Mouse (Mus musculus) neural tube, embryonic 11.5 days (tissue): Measurements from ENCODE around the gene Mad1l1. TPM values are rescaled to one million over a fixed set of nuclear protein-coding genes. Genes with fewer than 3 reads are reported as not detected.
A peak's percentile ranks its signal among the peaks of the same experiment; 100 is the strongest.

Experiments
- ATAC-seq: fragments of 200-750 bp; cut with Nextera tagmentation; 2 replicates; pipeline ENCODE4 v1.8.0; 2017; ENCODE audit warnings: moderate number of reproducible peaks, mild to moderate bottlenecking, moderate TSS enrichment, moderate library complexity; ENCODE audit not compliant: insufficient read depth, low FRiP score, low TSS enrichment
- DNase-seq: peaks from one replicate; pipeline ENCODE4 v3.0.0-alpha.2; 2015; ENCODE audit warnings: low spot score
- H3K27ac ChIP-seq: fragments of 300-500 bp; sonication (generic); 2 replicates; pipeline ENCODE4 v1.5.1; 2014; ENCODE audit warnings: low read depth, mild to moderate bottlenecking, low read length
- H3K27me3 ChIP-seq: fragments of 300-500 bp; sonication (generic); 2 replicates; pipeline ENCODE4 v1.6.1; 2014; ENCODE audit warnings: mild to moderate bottlenecking, low read length, mixed read lengths; ENCODE audit not compliant: control insufficient read depth, insufficient read depth
- H3K36me3 ChIP-seq: fragments of 300-500 bp; sonication (generic); 2 replicates; pipeline ENCODE4 v1.6.1; 2014; ENCODE audit warnings: mild to moderate bottlenecking, low read length, moderate library complexity, mixed read lengths; ENCODE audit not compliant: control insufficient read depth, insufficient read depth
- H3K4me1 ChIP-seq: fragments of 300-500 bp; sonication (generic); 2 replicates; pipeline ENCODE4 v1.6.1; 2014; ENCODE audit warnings: low read length, mixed read lengths; ENCODE audit not compliant: control insufficient read depth, insufficient read depth
- H3K4me2 ChIP-seq: fragments of 300-500 bp; sonication (generic); 2 replicates; pipeline ENCODE4 v1.6.1; 2014; ENCODE audit warnings: low read depth, mild to moderate bottlenecking, moderate library complexity
- H3K4me3 ChIP-seq: fragments of 300-500 bp; sonication (generic); 2 replicates; pipeline ENCODE4 v1.5.1; 2014; ENCODE audit warnings: low read depth, low read length
- H3K9ac ChIP-seq: fragments of 300-500 bp; sonication (generic); 2 replicates; pipeline ENCODE4 v1.6.1; 2014; ENCODE audit warnings: mild to moderate bottlenecking, low read length
- H3K9me3 ChIP-seq: fragments of 300-500 bp; sonication (generic); 2 replicates; pipeline ENCODE4 v1.6.1; 2016; ENCODE audit warnings: low read length; ENCODE audit not compliant: control insufficient read depth
- WGBS: fragments of 180-500 bp; shearing (Covaris S2); extraction: QIAGEN DNeasy Blood & Tissue Kit; methylation state at CpG from one replicate; pipeline ENCODE4 v1.1.7; 2014; 5-methylcytosine and 5-hydroxymethylcytosine counted together
- polyA plus RNA-seq: library from polyadenylated mRNA; unstranded; fragments of >200 nt; fragmentation: Nextera tagmentation; extraction: Ambion mirVana; gene quantifications from 2 replicates; pipeline ENCODE4 v1.2.1, GENCODE M21; 2014

The Mad1l1 gene
- polyA plus RNA-seq, 1 experiment from 2014 or later, result 51.9 TPM

DNA sequence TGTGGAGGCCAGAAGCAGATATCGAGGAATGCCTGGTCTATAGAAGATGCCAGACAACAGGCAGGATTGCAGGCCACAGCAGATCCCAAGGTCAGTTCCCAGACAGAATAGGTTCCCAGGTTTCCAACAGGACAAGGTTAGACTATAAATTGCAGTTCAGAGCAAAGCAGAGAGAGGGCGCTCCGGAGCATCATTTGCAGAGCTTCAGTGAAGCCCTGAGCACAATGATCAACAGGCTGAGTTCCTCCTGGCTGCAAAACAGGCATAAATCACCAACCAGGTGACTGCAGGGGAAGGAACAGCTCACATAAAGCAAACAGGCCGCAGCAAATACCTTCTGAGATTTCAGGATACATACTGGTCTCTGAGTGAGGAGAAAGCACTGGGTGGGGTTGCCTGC is 123.6 kb downstream of the Mad1l1 start:
- no peak for ATAC-seq
- no peaks in the 10 kb centered on the region for H3K36me3 ChIP-seq
- H3K27ac ChIP-seq, result no peak overlapping the region
- no peaks in the 10 kb centered on the region; the same call in 1 of the 2 replicates for H3K4me1 ChIP-seq
- no peaks in the 10 kb centered on the region for H3K27me3 ChIP-seq
- peak; percentile 69 for DNase-seq
- H3K4me3 ChIP-seq, result no peak overlapping the region
- no peak overlapping the region for H3K4me2 ChIP-seq
- no peak overlapping the region for H3K9ac ChIP-seq
- H3K9me3 ChIP-seq, result no peaks in the 10 kb centered on the region
- WGBS, result 31% methylated on average over 4 of the region's 4 CpGs

GRCm38 (mm10) chr5:140196446-140196845 is 124.9 kb downstream of the Mad1l1 start:
- H3K27me3 ChIP-seq, result no peaks in the 10 kb centered on the region
- WGBS, result 88% methylated on average over 3 of the region's 3 CpGs

DNA sequence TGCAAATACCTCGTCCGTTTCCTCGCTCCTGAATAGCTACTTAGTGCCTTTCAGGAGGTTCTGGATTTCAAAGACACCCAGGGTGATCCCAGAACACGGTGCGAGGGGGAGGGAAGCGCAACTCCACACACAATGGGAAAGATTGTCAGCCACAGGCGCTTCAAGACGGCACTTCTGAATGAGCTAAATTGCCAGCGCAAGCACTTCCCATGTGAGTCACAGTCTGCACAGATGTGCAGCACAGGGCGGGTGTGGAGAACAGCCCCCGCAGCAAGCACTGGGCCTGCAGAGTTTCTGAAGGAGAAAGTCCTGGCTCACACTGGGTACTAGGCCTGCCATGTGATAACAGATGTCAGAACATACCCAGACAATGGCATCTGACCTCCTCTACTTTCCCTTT is 127.2 kb downstream of the Mad1l1 start:
- H3K9me3 ChIP-seq, result no peaks in the 10 kb centered on the region
- no peak overlapping the region for H3K4me2 ChIP-seq
- ATAC-seq (no peak), DNase-seq (no peak)
- no peak overlapping the region for H3K27ac ChIP-seq
- H3K4me3 ChIP-seq, result no peak overlapping the region
- 61% methylated on average over 11 of the region's 11 CpGs for WGBS
- H3K27me3 ChIP-seq, result no peaks in the 10 kb centered on the region
- H3K36me3 ChIP-seq, result no peaks in the 10 kb centered on the region
- H3K9ac ChIP-seq, result no peak overlapping the region
- H3K4me1 ChIP-seq, result no peaks in the 10 kb centered on the region; the same call in 1 of the 2 replicates

More at GRCm38 (mm10) chr5:140196446-140196845, 124.9 kb downstream of the Mad1l1 start:
- ATAC-seq (no peak), DNase-seq (no peak)
- Histone ChIP-seq H3K4me1 (no peaks in the 10 kb centered on the region; the same call in 1 of the 2 replicates), H3K4me2 (no peak overlapping the region), H3K9ac (no peak overlapping the region), H3K36me3 (no peaks in the 10 kb centered on the region), H3K27ac (no peak overlapping the region), H3K9me3 (no peaks in the 10 kb centered on the region), H3K4me3 (no peak overlapping the region)

- H3K36me3 ChIP-seq, result no peaks in the 10 kb centered on the region
- no peak overlapping the region for H3K27ac ChIP-seq
- ATAC-seq (no peak), DNase-seq (no peak)
- H3K9ac ChIP-seq, result no peak overlapping the region
- H3K9me3 ChIP-seq, result no peaks in the 10 kb centered on the region
- no peak overlapping the region for H3K4me2 ChIP-seq
- H3K27me3 ChIP-seq, result no peaks in the 10 kb centered on the region
- no peaks in the 10 kb centered on the region; the same call in 1 of the 2 replicates for H3K4me1 ChIP-seq
- H3K4me3 ChIP-seq, result no peak overlapping the region
- 64% methylated on average over 4 of the region's 4 CpGs for WGBS
These were observed 129.8 kb downstream of the Mad1l1 start for GRCm38 (mm10) chr5:140191539-140191938.

- WGBS, result 93% methylated on average over 4 of the region's 4 CpGs
- H3K4me3 ChIP-seq, result no peak overlapping the region
- no peak for DNase-seq
- H3K9ac ChIP-seq, result no peak overlapping the region
- H3K4me2 ChIP-seq, result no peak overlapping the region
- H3K4me1 ChIP-seq, result no peaks in the 10 kb centered on the region
- H3K27ac ChIP-seq, result no peak overlapping the region
- no peaks in the 10 kb centered on the region for H3K27me3 ChIP-seq
- H3K36me3 ChIP-seq, result no peaks in the 10 kb centered on the region
- no peaks in the 10 kb centered on the region for H3K9me3 ChIP-seq
- ATAC-seq, result no peak
These were observed 135.0 kb downstream of the Mad1l1 start for GRCm38 (mm10) chr5:140186351-140186750.

DNA sequence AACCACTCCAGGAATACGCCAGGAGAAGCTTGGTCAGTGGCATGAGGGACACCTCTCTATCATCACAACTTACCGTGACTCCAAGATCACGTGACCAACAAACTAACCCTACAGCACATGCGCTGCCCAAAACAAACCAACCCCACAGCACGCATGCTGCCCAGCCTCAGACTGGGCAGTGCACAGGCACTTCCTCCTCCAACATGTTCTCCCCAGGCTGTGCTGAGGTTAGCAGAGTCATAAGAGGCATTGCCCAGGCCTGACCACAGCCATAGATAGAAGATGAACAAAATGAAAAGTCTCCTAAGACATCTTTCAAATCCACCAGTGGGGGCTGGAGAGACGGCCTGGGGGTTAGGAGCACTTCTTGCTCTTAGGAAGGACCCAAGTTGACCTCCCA is 135.6 kb downstream of the Mad1l1 start:
- H3K27me3 ChIP-seq, result no peaks in the 10 kb centered on the region
- no peak overlapping the region for H3K4me3 ChIP-seq
- 95% methylated on average over 6 of the region's 6 CpGs for WGBS
- ATAC-seq (no peak), DNase-seq (no peak)
- no peaks in the 10 kb centered on the region for H3K36me3 ChIP-seq
- H3K4me2 ChIP-seq, result no peak overlapping the region
- H3K9me3 ChIP-seq, result no peaks in the 10 kb centered on the region
- H3K27ac ChIP-seq, result no peak overlapping the region
- no peaks in the 10 kb centered on the region for H3K4me1 ChIP-seq
- H3K9ac ChIP-seq, result no peak overlapping the region

DNA sequence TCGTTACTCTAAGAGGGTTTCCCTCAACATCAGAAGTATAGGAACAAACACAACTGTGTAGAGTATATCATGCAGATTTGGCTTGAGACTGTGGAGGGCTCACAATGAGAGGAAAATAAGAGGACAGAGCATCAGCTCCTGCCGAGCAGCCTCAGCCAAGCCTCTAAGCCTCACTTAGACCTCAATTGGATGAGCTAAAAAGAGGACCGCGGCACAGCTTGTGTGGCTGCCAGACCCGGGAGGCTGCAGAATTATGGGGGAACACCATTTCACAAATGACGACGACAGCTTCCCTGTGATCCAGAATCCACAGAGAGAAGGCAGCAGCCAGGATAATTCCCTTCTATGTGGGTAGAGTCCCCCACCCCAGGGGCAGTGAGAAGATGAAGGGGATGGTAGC is 138.0 kb downstream of the Mad1l1 start:
- Histone ChIP-seq H3K9ac (no peak overlapping the region), H3K4me1 (no peaks in the 10 kb centered on the region), H3K9me3 (no peaks in the 10 kb centered on the region), H3K27ac (no peak overlapping the region), H3K4me2 (no peak overlapping the region), H3K27me3 (no peaks in the 10 kb centered on the region), H3K36me3 (no peaks in the 10 kb centered on the region), H3K4me3 (no peak overlapping the region)
- DNase-seq (no peak), ATAC-seq (no peak)
- 91% methylated on average over 7 of the region's 7 CpGs for WGBS

DNA sequence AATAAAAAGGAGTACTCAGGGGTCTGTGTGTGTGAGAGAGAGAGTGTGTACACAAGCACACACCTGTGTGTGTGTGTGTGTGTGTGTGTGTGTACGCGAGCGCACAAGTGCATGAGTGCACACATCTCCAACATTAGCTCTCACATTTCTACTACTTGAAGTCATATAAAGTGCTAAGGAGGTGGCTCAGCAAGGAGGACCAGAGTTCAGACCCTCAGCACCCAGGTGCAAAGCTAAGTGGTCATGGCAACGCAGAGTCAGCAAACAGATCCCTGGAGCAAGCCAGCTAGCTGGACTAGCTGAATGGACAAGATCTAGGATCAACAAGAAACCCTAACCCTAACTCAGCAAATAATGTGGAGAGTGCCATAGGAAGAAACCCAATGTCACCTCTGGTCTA is 139.0 kb downstream of the Mad1l1 start:
- WGBS, result 95% methylated on average over 4 of the region's 4 CpGs
- Histone ChIP-seq H3K9ac (no peak overlapping the region), H3K4me1 (no peaks in the 10 kb centered on the region), H3K4me3 (no peak overlapping the region), H3K27ac (no peak overlapping the region), H3K9me3 (no peaks in the 10 kb centered on the region), H3K27me3 (no peaks in the 10 kb centered on the region), H3K36me3 (no peaks in the 10 kb centered on the region), H3K4me2 (no peak overlapping the region)
- DNase-seq (no peak), ATAC-seq (no peak)

DNA sequence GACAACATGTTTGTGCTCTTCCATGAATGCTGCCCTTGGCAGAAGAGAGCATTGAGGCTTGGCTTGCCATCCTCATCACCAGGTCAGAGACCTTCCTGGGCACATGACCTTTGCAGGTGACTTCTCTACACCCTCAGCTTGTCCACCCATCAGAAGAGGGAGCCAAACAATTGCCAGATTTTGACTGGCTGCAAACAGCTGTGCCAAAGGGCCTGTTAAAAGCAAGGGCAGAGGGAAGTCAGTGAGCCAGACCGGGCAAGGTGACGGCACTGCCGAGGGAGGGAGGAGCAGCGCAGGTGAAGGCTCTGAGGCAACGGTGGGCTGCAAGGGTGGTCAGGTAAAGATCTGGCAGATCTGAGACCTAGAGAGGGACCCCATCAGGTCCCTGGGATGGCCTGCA is 141.3 kb downstream of the Mad1l1 start:
- DNase-seq (no peak), ATAC-seq (no peak)
- 94% methylated on average over 5 of the region's 5 CpGs for WGBS
- Histone ChIP-seq H3K27me3 (no peaks in the 10 kb centered on the region), H3K4me2 (no peak overlapping the region), H3K36me3 (no peaks in the 10 kb centered on the region), H3K27ac (no peak overlapping the region), H3K4me3 (no peak overlapping the region), H3K9ac (no peak overlapping the region), H3K9me3 (no peaks in the 10 kb centered on the region), H3K4me1 (peaks cover 7% of the 10 kb centered on the region)
